Mouse (Mus musculus) testis, adult 2 months (tissue): ENCODE measurements around the gene Spink2.

Experiments
- CTCF ChIP-seq: fragments of 200-500 bp; IDR thresholded peaks from 2 replicates; pipeline ENCODE4 v1.5.1; 2012; ENCODE audit warnings: low read depth, mild to moderate bottlenecking, inconsistent platforms, low read length, moderate library complexity; ENCODE audit not compliant: control insufficient read depth, insufficient read depth, insufficient replicate concordance
- POLR2A ChIP-seq: fragments of 200-500 bp; IDR thresholded peaks from 2 replicates; pipeline ENCODE4 v1.6.1; 2012; ENCODE audit warnings: low read depth, mild to moderate bottlenecking, inconsistent platforms, low read length, moderate library complexity; ENCODE audit not compliant: control insufficient read depth

GRCm38 (mm10) chr5:77244331-77244987, 33.2 kb upstream of the Spink2 start:
- no peak for TF ChIP-seq CTCF
- TF ChIP-seq POLR2A, result no peak
